Mouse (Mus musculus): ENCODE results near the gene Zmynd15. TPM values are rescaled to one million over a fixed set of nuclear protein-coding genes. Genes with fewer than 3 reads are reported as not detected.
"Not testable (repeated sequence)": the region's sequence is repeated elsewhere in the genome, so short reads cannot be mapped to it uniquely, and the experiment has no call there.

Zmynd15 gene
- 1 to 10 TPM in 1 of 2 experiments, under 1 TPM in 1; 0.62 to 1.2 TPM for total RNA-seq (2021)
- long read RNA-seq, experiment 1 = 0 reads
- long read RNA-seq, experiment 2 = 0 reads

GRCm38 (mm10) chr11:70458688-70459600 is at the start of gene Zmynd15:
Zmynd15 (plus strand) TSS chr11:70459433.
- DNase-seq (ENCODE audit: low spot score in 2 of 2) = no peak

GRCm38 (mm10) chr11:70409594-70410296 is 49.5 kb upstream of the Zmynd15 start, which contains the start of gene Pelp1:
Pelp1 (minus strand) TSS chr11:70410031.
- peak; percentile 95 for DNase-seq (ENCODE audit: low spot score in 2 of 2)

GRCm38 (mm10) chr11:70410297-70410643 is 49.0 kb upstream of the Zmynd15 start:
- no peak for DNase-seq (ENCODE audit: low spot score in 2 of 2)

GRCm38 (mm10) chr11:70412591-70412990 is 46.6 kb upstream of the Zmynd15 start:
- DNase-seq (ENCODE audit: low spot score in 2 of 2) = no peak

- DNase-seq (ENCODE audit: low spot score in 2 of 2) = peak; percentile 74 to 85
Observed at GRCm38 (mm10) chr11:70413961-70414360, 45.3 kb upstream of the Zmynd15 start.

GRCm38 (mm10) chr11:70418199-70418598 is 41.0 kb upstream of the Zmynd15 start:
- DNase-seq (ENCODE audit: low spot score in 2 of 2) = no peak

- DNase-seq (ENCODE audit: low spot score in 2 of 2) = peak in 1 of 2 experiments; percentile 14
Observed at GRCm38 (mm10) chr11:70419486-70419885, 39.7 kb upstream of the Zmynd15 start.

- DNase-seq (ENCODE audit: low spot score in 2 of 2) = not testable (repeated sequence)
Observed at GRCm38 (mm10) chr11:70426598-70426997, 32.6 kb upstream of the Zmynd15 start.

- DNase-seq (ENCODE audit: low spot score in 2 of 2) = peak in 1 of 2 experiments; percentile 14
Observed at GRCm38 (mm10) chr11:70431574-70431973, 27.7 kb upstream of the Zmynd15 start.

GRCm38 (mm10) chr11:70432048-70432894 is 27.0 kb upstream of the Zmynd15 start, which contains the start of gene Arrb2:
Arrb2 (plus strand) TSS chr11:70432635.
- peak; percentile 97 to 99 for DNase-seq (ENCODE audit: low spot score in 2 of 2)

- peak; percentile 61 to 71 for DNase-seq (ENCODE audit: low spot score in 2 of 2)
Observed at GRCm38 (mm10) chr11:70432895-70433568, 26.2 kb upstream of the Zmynd15 start.

- DNase-seq (ENCODE audit: low spot score in 2 of 2) = no peak
Observed at GRCm38 (mm10) chr11:70433569-70433943, 25.7 kb upstream of the Zmynd15 start.

- DNase-seq (ENCODE audit: low spot score in 2 of 2) = no peak
Observed at GRCm38 (mm10) chr11:70433951-70434350, 25.3 kb upstream of the Zmynd15 start.

- no peak for DNase-seq (ENCODE audit: low spot score in 2 of 2)
Observed at GRCm38 (mm10) chr11:70435476-70435875, 23.8 kb upstream of the Zmynd15 start.

GRCm38 (mm10) chr11:70437426-70437825 is 21.8 kb upstream of the Zmynd15 start:
- DNase-seq (ENCODE audit: low spot score in 2 of 2) = no peak

- no peak for DNase-seq (ENCODE audit: low spot score in 2 of 2)
Observed at GRCm38 (mm10) chr11:70438728-70439374, 20.4 kb upstream of the Zmynd15 start.

GRCm38 (mm10) chr11:70440637-70441036 is 18.6 kb upstream of the Zmynd15 start:
- no peak for DNase-seq (ENCODE audit: low spot score in 2 of 2)

- no peak for DNase-seq (ENCODE audit: low spot score in 2 of 2)
Observed at GRCm38 (mm10) chr11:70441882-70442281, 17.4 kb upstream of the Zmynd15 start.

GRCm38 (mm10) chr11:70443964-70444363 is 15.3 kb upstream of the Zmynd15 start:
- no peak for DNase-seq (ENCODE audit: low spot score in 2 of 2)

GRCm38 (mm10) chr11:70444667-70445066 is 14.6 kb upstream of the Zmynd15 start:
- no peak for DNase-seq (ENCODE audit: low spot score in 2 of 2)

Measured in layer of hippocampus, postnatal 14 days (tissue).